Mouse (Mus musculus): Measurements from ENCODE around the gene Prkcd.

- TF ChIP-seq GATA1 (IDR thresholded peaks at IDR 0.05; ENCODE audit: low read length) (no peak), TAL1 (IDR thresholded peaks at IDR 0.05; ENCODE audit: low read length) (no peak)
These were observed 5.9 kb downstream of the Prkcd start for GRCm38 (mm10) chr14:30619982-30620578.

Data from erythroblast, embryonic 14.5 days (primary cell).